Mouse (Mus musculus): Measurements from ENCODE around the gene Ccdc34.
A peak's percentile ranks its signal among the peaks of the same experiment; 100 is the strongest.

Ccdc34 gene

DNA sequence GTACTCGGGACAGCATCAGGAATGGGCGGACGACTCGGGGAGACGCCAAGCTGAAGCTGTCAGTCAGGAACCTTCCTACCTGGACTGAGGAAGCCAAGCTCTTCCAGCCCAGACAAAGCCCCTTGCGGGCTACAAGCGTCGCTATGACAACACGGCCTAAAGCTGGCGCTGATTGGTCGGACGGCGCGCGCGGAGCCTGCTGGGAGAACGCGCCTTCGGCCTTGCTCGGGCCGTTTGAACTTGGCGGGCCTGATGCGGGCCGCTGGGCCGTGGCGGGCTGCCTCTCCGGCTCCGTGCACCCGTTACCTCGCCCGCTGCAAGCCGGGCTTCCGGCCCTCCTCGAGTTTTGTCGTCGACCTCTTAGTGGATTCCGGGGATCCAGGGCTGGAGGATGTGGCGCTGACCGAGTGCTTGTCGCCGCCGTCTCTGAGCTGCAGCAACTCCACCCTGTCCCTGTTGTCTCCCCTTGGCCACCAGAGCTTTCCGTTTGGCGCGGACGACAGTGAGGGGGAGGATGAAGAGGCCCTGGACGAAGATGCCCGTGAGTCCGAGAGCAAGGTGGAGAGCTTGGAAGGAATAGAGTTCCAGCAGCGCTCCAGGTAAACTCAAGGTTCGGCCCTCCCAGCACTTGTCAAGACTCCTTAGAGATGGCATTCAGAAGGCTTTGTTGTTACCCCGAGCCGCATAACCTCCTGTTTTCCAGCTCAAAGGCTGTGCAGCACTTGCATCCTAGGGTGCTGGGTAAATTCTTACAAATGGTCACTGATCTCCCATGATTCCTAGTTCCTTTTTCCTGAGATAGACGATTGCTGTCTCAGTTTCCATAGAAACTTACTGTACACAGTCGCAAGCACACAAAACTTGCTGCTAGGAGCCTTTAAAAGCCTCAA is at the start of gene Ccdc34:
Gene Ccdc34, plus strand, starts transcription at position 202 of the 890 bp plus-strand sequence.
- DNase-seq = peak; percentile 94 to 95

GRCm38 (mm10) chr2:109969381-109969780 is 48.2 kb upstream of the Ccdc34 start:
- no peak for DNase-seq

DNA sequence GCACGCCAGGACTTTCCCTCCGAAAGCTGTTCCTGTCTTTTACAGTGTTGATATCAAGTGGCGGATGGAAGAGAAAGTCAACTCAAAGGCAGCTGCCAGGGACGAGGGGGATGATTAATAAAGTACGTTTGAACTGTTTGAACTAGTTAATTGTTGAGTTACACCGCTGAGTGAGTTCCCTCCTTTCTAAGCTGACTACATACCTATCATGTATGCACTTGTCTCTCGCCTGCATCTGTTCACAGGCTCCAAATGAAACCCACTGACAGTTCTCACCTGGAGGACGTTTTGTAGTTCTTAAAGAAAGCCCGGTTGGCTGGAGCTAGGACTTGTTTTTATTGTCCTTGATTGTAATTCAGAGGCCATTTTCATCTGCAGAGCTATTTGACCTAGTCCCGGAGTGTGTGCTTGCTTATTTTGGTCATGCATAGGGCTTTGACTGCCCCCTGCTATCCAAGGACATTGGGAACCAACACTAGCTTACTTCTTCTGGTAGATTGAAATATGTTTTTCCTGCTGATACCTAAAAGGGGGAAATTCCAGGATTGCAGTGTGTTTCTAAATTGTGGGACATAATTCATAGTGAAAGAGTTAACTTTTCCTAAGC is 47.6 kb upstream of the Ccdc34 start:
- DNase-seq = no peak

DNA sequence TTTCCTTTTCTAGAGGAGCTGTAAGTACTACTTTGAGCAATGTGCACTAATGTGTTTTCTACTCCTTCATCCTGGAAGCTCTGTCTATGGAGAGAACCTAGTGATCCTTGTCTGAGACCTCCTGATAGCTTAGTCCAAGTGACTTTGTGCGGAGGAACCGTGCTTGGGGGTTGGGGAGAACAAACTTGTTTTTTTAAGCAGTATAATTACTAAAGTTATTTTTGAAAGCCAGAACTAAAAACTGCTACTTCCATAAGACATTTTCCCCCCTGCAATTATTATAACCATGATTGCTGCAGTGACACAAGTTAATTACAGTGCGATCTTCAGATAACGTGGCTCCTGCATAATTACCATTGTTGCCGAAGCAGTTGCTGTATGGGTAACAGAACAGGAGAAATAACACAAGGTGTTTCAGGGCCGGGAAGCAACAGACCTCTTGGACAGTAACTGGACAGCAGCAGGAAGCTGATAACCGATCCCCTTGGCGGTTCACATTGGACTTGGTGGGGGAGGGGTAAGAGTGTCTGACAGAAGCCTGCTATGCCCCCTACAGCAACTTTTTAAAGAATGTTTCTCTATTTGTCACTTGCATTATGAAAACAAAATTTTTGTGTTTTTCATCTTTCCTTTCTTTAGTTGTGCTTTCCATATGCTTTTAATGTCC is 46.7 kb upstream of the Ccdc34 start:
- DNase-seq = peak in 1 of 2 experiments; percentile 28

GRCm38 (mm10) chr2:109972310-109972709 is 45.3 kb upstream of the Ccdc34 start:
- DNase-seq = no peak

- DNase-seq = no peak
Measured at GRCm38 (mm10) chr2:109972922-109973321, 44.7 kb upstream of the Ccdc34 start.

- DNase-seq = no peak
Measured at GRCm38 (mm10) chr2:109974807-109975206, 42.8 kb upstream of the Ccdc34 start.

DNA sequence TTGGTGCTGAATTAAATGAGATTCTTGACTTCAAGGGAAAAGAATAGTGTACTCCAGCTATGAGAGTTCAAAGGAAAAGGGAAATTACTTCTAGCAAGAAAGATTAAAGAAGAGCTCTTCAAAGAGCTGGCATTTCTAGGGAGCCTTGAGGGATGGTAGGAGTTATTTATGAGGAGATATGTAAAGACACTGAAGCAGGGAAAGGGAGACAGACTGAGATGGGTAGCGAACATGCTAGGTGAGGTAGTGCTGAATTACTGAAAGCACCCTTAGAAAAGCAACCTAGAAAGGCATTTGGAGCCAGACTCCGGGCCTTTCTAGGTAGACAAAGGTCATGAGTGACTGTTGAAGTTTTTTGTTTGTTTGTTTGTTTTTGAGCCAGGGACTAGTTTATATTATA is 41.4 kb upstream of the Ccdc34 start:
- no peak for DNase-seq

DNA sequence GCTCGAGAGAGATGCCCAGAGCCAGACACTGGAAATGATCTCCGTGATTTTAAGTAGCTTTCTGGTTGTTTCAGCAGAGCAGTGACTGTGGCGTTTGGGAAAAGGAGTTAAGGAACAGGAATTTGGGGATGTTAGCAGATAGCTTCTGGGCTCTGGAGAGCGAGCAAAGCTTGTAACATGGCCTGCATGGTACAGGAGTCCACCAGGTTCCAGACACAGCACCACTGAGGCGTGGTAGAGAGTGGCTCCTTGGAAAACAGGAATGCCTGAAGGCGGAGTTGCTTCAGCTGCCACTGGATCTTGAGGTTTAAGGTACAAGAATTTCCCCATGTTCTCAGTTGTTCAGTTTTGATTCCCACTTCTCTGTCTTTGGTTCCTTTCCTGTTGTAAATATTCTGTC is 40.3 kb upstream of the Ccdc34 start:
- peak; percentile 56 to 65 for DNase-seq

GRCm38 (mm10) chr2:109979209-109979608 is 38.4 kb upstream of the Ccdc34 start:
- DNase-seq = peak in 1 of 2 experiments; percentile 38

- peak; percentile 65 to 87 for DNase-seq
Measured at GRCm38 (mm10) chr2:109983435-109983834, 34.2 kb upstream of the Ccdc34 start.

DNA sequence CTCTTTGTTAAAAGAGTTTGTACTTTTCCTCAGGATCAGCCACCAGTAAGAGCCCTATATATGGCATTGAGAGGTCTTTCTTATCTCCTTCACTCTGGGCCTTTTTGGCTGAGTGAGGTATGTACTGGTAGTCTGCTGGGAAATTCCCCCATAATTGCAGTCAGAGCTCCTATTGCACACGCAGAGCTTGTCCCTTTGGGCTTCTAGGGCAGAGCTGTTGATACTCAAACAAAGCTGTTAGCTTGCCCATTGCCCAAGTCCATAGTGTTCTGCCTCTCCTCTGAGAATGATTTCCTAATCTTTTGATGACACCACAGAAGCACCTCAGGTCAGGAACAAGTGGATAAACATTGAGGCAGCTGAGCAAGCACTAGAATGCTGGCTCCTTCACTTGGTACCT is 32.7 kb upstream of the Ccdc34 start:
- DNase-seq = peak in 1 of 2 experiments; percentile 71

GRCm38 (mm10) chr2:109985560-109985959 is 32.1 kb upstream of the Ccdc34 start:
- no peak for DNase-seq

DNA sequence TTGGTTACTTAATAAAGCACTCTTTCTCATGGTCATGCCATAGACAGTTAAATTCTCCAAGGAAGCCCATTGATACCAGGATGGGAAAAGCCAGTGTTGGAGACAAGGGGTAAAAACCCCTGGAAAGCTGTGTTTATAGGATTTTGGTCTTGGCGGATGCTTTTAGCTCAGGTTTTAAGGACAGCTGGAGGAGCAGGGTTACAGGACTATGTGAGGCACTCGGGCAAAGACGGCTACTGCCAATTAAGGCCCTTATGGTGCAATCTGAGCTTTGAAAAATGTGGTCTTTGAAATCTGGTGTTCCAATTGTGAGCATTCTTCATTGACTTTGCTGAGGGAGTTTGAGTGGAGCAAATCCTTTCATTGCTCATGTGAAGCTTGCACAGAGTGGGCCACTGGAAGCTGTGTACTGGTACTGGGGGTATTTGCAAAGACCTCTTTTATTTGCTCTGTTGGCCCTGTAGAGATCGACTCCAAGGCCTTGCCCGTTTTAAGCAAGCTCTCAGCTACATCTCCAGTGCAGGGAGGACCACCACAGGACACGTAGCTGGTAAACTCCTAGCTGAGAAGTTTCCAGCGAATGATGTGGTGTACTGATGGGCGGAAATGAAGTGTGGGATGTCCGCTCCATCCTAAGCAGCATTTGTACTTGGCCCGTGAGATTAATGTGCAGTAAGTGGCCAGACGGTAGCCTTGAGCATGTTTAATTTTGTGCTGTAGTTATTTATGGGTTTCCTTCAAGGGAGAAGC is 31.4 kb upstream of the Ccdc34 start:
- DNase-seq = no peak

GRCm38 (mm10) chr2:109987946-109988345 is 29.7 kb upstream of the Ccdc34 start:
- no peak for DNase-seq

DNA sequence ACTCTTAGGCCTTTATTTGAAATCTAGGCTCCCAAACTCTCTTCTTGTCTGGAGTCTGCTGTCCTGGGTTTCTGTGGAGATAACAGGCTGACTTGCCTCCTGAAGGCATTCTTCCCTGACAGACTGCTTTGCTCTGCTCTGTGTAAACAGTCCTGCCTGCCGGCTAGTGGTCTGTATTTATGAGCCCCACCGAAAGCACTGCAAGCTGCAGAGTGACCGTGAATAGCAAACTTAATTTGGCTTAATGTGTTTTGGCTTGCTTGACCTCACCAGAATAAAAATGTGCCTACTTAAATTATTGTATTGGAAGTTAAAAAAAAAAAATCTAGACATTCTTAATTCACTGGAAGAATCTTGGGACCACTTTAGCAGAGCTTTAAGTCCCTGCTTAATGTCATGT is 28.4 kb upstream of the Ccdc34 start:
- DNase-seq = no peak

DNA sequence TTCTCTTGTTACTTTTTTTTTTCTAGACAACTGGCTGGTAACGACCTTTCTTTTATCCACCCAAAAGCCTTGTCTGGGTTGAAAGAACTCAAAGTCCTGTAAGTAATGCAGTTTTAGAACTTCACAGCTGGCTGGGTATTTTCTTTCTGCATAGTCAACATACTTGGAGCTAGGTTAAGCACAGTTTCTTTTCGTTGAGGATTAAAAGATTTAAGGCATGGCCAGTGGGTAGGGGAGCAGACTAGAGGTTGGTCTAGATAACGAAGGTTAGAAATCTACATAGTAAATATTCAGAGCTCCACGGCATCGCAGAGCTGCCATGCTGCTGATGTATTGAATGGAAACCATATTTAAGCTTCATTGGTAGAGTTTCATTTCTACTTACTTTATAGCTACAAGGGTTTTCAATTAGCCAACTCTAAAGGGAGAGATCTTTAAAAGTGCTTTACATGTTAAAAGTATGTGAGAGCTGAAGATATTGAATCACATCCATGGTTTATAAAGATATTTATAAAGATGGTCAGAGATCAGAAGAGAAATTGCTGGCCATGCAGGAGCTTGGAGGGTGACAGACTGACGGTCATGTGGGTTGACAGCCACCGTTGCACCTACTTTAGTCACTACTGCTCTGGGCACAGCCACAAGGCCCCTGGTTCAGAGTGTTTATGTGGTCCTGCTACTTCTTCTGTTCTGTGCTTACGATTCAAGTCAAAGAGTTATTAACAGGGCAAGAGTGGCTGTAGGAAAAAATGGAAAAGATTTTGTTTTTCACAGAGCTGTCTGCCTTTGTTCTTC is 27.7 kb upstream of the Ccdc34 start:
- peak in 1 of 2 experiments; percentile 37 for DNase-seq

- peak in 1 of 2 experiments; percentile 32 for DNase-seq
Measured at GRCm38 (mm10) chr2:109991754-109992153, 25.9 kb upstream of the Ccdc34 start.

DNA sequence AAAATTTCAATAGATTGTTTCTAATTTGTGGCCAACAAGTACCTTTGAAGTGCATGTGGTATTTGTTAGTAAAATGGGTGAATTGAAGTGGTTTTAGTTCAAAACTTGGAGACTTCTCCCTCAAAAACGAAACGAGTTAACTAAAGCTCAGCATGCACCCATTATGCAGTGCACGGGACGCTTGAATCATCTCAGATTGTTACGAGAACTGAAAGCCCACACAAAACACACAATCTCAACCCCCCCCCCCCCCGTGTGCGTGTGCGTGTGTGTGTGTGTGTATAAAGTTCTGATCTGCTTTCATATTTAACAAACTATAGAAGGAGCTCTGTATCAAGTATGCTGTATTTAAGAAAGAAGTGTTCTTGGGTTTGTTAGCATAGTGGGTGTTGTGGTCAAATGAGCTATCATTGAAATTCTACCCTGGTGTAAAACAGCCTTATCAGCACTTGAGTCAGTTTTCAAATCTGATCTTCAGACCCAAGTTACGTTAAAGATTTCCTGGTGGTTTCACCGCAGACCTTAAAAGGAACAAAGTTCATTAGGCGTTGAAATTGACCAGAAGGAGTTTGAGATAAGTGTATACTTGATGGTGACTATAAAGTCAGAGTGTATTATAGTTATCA is 25.1 kb upstream of the Ccdc34 start:
- DNase-seq = no peak

DNA sequence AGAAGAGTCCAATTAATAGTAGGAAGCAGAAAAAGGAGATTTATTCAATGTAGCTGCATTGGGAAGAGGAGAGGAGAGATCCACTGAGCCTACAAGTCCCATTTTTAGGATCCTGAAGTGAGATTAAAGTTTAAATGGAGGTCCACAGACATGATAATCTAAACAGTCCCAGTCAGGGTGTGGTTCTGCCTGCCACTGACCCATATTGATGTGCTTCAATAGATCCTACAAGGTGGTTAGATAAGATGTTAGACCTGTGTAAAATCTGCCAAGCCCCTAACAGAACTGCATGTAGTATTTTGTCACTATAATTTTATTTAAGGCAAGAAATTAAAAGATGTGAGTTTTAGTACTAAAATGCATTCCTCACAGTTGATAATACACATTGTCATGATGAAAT is 24.2 kb upstream of the Ccdc34 start:
- no peak for DNase-seq

GRCm38 (mm10) chr2:109995061-109995460 is 22.6 kb upstream of the Ccdc34 start:
- DNase-seq = no peak
